Mouse (Mus musculus): ENCODE data around the gene Ccdc22.

The Ccdc22 gene

DNA sequence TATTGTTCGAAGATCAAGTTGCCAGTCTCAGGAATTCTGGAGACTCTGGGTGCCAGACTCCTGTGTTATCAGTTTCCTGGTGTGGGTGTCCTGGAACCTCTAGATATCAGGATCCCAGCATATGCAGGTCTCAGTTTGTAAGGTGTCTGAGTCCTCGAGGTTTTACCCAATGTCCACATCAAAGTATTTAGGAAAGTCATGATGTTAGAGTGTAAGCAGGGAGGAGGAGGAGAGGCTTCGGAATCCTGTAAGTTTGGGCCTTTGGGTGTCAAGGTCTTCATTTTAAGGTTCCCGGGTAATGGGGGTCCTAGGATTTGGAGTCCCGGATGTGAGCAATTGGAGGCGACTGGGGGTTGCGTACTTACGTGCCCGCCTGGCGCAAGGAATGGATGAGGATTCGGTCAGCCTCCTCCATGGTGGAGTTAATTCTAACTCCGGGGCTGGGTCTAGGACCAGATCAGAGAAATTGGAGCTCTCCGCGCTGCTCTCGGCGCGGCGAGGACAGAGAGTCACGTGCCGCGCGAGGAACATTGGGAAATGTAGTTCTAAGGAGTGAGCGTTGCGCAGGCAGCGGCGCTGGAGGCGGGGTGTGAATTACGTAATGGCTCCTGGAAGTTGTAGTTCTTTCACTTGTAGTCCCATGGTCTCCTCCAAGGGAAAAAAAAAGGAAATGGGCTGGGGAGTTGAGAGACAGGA lies at the start of gene Ccdc22:
TSS of gene Ccdc22 (minus strand) at position 639 of the 696 bp plus-strand sequence.
- DNase-seq (ENCODE audit: low read depth, low spot score): peak; percentile 81

- DNase-seq (ENCODE audit: low read depth, low spot score): peak; percentile 76
These were observed 43.5 kb upstream of the Ccdc22 start for GRCm38 (mm10) chrX:7648671-7649304.

GRCm38 (mm10) chrX:7645349-7645748 lies 40.0 kb upstream of the Ccdc22 start:
- DNase-seq (ENCODE audit: low read depth, low spot score): no peak

GRCm38 (mm10) chrX:7640785-7641184 lies 35.5 kb upstream of the Ccdc22 start:
- DNase-seq (ENCODE audit: low read depth, low spot score): no peak

DNA sequence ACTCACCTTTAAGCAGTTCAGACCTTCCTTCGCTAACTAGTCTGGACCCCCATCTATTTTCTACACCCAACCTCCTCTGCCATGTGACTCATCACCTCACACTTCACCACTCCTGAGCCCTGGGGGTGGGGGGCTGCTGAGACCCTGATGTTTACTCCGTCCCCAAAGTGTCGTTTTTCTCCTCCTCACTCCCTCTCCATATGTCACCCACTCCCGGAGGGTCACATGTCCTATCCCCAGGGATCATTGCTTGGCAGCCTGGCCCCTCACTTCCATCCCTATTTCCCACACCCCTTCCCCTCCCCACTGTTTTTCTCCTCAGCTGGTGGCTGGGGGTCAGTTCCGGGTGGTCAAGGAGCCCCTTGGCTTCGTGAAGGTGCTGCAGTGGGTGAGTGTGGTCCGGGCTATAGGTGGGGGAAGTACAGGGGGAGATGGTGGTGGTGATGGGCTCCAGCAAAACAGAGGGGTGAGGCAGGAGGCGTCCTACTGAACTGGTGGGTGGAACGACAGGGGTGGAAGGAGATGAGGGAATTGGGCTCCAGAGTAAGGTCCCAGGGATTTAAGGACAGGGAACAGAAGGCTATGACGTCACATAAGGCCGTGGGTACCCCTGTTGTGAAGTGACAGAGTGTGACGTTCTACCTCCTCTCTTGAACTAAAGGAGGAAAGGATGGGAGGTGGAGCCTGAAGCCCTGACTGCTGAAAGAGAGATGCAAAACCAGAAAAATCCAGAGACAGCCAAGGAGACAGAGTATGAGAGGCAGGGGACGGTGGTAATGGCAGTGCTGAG lies 34.4 kb upstream of the Ccdc22 start:
- DNase-seq (ENCODE audit: low read depth, low spot score): no peak

DNA sequence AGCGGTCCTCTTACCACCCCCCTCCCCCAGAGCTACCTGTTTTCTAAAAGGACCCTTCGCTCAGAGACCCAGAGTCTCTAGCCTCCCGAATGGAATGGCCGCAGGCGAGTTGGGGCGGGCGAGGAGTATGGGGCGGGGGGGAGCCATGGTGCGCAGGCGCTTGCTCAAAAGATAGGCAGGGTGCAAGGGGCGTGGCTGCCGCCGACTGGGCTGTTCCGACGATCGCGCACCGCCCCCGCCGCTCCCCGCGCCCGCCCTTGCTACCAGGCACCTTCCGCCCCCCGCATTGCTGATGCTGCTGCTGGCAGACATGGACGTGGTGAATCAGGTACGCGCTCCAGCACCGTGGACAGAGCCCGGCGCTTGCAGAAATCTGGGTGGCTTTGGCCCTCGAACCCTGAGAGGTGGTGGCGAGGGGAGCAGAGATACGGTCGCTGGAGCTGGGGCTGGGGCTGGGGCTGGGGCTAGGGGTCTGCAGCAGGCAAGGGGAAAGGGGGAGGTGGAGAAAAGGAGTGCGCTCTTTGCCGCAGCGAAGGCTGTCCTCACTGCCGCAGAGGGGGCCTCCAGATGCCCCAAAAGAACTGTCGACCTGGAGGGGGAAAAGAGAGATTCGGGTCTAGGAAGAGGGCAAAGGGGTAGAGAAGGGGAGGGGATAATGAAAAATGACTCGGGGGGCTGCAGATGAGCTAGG lies 33.2 kb upstream of the Ccdc22 start, which contains the start of gene Syp:
TSS of gene Syp (plus strand) at position 71 of the 691 bp plus-strand sequence.
- DNase-seq (ENCODE audit: low read depth, low spot score): peak; percentile 57

DNA sequence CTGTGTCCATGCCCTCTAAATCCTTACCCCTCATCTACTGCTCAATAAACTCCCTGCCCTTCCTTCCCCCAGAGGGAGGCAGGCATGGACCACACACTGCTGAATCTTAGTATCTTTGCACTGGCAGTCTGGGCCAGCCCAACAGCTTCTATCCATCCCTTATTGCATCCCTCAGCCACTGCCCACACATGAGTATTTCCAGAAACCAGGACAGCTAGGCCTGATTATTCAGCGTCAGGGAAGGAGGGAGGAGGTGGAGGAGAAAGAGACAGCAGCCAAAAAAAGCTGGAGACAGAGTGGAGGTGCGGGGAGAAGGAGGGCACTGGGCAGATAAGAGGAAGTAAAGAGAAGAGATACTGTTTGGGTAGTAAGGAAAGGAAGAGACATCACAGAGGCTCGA lies 29.8 kb upstream of the Ccdc22 start:
- DNase-seq (ENCODE audit: low read depth, low spot score): peak; percentile 71

DNA sequence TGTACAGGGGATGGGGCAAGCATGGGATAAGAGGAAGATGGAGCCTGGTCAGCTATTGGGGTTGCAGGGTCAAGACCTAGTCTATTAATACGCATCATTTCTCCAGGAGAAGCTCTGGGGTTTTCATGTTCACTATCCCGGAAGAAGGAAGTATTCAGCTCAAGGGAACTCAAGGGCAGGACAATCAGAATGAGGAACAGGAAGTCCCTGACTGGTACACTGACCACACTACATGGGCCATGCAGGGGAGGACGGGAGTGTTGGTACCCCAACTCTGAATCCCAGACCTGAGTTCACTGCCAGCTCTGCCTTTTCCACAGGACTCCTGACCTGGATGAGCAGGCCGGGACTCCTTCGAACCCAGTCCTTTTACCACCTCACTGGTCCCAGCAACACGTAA lies 27.2 kb upstream of the Ccdc22 start:
- DNase-seq (ENCODE audit: low read depth, low spot score): no peak

GRCm38 (mm10) chrX:7617889-7618551 lies 12.7 kb upstream of the Ccdc22 start:
- DNase-seq (ENCODE audit: low read depth, low spot score): no peak

- DNase-seq (ENCODE audit: low read depth, low spot score): no peak
These were observed 5.4 kb upstream of the Ccdc22 start for GRCm38 (mm10) chrX:7610536-7611258.

DNA sequence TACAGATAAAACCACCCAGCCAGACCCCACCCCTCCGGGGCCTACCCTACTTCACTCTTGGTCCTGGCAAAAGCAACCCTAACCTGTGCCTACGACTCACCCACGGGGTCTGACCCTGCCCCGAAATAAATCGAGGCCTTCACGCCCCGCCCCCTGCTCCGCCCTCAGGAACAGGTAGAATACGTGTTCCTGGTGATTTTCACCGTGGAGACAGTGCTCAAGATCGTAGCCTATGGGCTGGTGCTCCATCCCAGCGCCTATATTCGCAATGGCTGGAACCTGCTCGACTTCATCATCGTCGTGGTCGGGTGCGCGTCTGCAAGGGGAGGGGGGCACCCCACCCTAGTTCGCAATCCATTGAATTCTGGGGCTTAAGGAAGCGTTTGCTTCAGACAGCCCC lies 4.7 kb upstream of the Ccdc22 start:
- no peak for DNase-seq (ENCODE audit: low read depth, low spot score)

GRCm38 (mm10) chrX:7606783-7607182 lies 1.5 kb upstream of the Ccdc22 start, which contains the start of gene Cacna1f:
Gene Cacna1f, plus strand, starts transcription at chrX:7607083.
- DNase-seq (ENCODE audit: low read depth, low spot score): no peak

DNA sequence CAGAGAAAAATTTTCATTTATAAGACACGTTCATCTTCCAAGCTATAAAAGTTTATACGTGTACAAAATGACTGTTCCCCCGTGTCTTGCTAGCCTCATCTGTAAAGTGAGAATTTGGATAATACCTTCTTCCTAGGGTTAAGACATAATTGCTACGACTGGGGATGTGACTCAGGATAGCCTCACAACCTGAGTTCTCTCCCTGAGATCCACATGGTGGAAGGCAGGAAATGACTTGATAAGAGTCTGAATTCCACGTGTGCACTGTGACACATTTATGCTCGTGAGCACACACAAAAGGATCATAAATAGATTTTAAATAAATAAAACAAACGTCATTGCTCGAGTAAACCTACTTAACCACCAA lies 241 bp upstream of the Ccdc22 start:
- no peak for DNase-seq (ENCODE audit: low read depth, low spot score)

GRCm38 (mm10) chrX:7604004-7604403 lies 1.3 kb downstream of the Ccdc22 start:
- no peak for DNase-seq (ENCODE audit: low read depth, low spot score)

DNA sequence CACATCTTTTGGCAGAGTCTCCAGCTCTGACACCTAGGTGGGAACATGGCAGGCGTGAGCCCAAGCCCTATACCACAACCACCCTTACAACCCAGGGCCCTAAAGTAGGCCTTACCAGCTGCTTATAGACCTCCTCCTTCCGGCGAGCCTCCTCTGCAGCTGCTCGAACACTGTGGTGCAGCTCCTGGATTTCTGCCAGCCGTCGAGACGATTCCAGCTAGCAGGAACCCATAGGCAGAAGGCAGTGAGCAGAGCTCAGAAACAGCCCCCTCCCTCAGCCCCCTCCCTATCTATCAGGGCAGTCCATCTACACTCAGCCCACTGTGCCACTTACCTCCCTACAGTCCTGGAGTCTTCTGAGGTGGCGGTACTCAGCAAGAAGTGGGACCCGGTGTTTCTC lies 9.9 kb downstream of the Ccdc22 start:
- DNase-seq (ENCODE audit: low read depth, low spot score): no peak

DNA sequence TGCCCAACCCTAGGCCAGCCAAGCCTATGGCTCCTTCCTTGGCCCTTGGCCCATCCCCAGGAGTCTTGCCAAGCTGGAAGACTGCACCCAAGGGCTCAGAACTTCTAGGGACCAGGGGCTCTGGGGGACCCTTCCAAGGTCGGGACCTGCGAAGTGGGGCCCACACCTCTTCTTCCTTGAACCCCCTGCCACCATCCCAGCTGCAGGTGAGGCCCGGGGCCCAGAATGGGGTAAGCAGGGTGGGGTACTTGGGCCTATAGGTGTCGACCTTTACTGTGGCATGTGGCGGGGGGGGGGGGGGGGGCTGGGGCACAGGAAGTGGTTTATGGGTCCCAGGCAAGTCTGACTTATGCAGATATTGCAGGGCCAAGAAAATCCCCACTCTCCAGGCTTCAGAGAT lies 19.0 kb downstream of the Ccdc22 start:
- no peak for DNase-seq (ENCODE audit: low read depth, low spot score)

- DNase-seq (ENCODE audit: low read depth, low spot score): no peak
These were observed 21.4 kb downstream of the Ccdc22 start for GRCm38 (mm10) chrX:7583881-7584280.

GRCm38 (mm10) chrX:7581151-7581550 lies 24.2 kb downstream of the Ccdc22 start:
- no peak for DNase-seq (ENCODE audit: low read depth, low spot score)

DNA sequence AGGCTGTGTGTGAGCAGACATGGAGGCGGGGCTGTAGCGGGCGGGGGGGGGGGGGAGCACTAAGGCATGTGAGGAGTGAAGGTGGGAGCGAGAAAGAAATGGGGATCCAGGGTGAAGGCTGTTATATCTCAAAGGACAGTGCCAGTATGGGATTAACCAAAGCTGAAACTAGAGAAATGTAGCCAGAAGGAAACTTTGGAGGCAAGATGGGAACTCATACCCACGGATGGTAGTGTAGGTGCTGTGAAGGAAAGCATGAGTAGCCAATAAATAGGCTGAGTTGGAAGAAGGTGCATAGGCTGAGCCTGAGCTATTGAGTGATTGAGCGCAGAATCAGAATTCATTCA lies 30.5 kb downstream of the Ccdc22 start:
- no peak for DNase-seq (ENCODE audit: low read depth, low spot score)

DNA sequence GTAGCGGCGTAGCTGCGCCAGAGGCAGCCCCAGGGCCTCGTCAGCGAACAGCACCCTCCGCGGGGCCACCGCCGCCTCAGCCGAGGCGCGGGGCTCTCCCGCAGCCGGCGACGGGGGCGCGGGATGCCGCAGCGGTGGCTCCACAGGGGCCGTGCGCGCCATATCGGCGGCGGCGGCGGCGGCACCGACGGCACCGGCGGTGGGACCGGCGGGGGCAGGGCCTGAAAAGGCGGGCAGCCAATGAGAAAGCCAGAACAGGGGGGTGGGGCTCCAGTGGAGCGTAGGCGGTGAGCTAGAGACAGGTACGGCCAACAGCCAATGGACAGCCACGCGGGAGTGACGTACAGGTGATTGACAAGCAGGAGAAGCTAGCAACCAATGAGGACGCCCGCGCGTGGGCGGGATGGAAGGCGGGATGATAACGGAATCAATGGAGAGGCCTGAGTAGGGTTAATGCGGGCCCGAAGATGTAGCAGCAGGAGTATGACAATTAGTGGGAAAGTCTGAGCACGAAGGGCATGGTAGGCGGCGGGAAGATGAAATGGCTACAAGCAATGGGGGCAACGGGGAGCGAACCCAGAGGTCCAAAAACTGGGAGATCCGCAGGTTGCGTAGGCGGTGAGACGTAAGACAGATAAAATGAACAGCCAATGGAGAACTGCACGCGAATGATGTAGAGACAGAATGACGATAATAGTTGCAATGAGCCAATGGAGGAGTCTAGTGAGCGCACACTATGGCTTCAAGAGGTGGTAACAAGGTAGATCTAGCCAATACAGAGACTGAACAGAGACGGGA lies 31.0 kb downstream of the Ccdc22 start, which contains the start of gene Ppp1r3f:
TSS of gene Ppp1r3f (minus strand) at position 197 of the 798 bp plus-strand sequence.
- peak; percentile 98 for DNase-seq (ENCODE audit: low read depth, low spot score)

All from telencephalon, adult 2 months (tissue).